Mouse (Mus musculus): Measurements from ENCODE around the gene Klhdc8b. TPM values are rescaled to one million over a fixed set of nuclear protein-coding genes. Genes with fewer than 3 reads are reported as not detected.

Klhdc8b gene
- polyA plus RNA-seq (2015; fragmentation: Nextera tagmentation; extraction: Ambion mirVana) = 46.3 and 48.3 TPM in 2 replicates

GRCm38 (mm10) chr9:108461181-108461631 is at the start of gene Klhdc8b:
Klhdc8b (minus strand) TSS chr9:108461581.

DNA sequence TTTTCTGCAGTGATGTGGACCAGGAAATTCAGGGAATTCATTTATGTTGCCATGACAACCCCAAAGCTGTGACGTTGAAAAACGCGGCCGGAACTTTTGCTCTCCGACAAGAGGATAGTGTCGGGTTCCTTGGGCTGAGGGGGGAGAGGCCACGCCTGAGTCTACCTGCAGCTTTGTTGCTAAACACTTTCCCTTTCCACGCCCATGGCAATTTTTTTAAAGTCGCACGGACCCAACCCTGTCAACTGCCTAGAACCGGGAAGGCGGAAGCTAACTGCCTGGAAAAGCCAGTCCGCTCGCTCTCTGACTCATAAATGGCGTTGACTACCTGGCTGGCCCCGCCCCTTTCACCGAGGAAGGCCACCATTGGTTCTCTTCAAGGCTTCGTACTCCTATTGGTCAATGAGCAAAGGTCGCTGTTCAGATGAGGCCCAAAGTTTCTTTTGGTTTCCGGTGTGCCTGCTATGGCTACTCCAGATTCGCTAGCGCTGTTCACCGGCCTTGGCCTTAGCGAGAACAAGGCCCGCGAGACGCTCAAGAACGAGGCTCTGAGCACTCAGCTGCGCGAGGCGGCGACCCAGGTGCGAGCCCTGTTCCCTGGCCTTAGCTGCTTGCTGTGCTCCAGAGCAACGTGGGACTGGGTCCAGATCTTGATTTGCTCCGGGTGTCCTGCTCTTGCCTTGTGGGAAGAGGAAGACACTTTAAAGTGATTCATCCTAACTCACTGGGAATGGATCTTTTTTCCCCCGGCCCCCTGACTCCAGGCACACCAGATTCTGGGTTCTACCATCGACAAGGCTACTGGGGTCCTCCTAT is 46.4 kb upstream of the Klhdc8b start, which contains the start of gene Qars:
Gene Qars, plus strand, starts transcription at position 88 of the 816 bp plus-strand sequence.

GRCm38 (mm10) chr9:108490559-108491285 is 29.3 kb upstream of the Klhdc8b start, which contains the start of gene Usp19:
Usp19 (plus strand) TSS chr9:108490602.

GRCm38 (mm10) chr9:108479721-108480351 is 18.5 kb upstream of the Klhdc8b start, which contains the start of gene Lamb2:
Lamb2 (plus strand) TSS chr9:108479736.

GRCm38 (mm10) chr9:108460319-108461178 is 832 bp downstream of the Klhdc8b start, which contains the start of gene Ccdc71:
Ccdc71 (plus strand) TSS chr9:108460527.

DNA sequence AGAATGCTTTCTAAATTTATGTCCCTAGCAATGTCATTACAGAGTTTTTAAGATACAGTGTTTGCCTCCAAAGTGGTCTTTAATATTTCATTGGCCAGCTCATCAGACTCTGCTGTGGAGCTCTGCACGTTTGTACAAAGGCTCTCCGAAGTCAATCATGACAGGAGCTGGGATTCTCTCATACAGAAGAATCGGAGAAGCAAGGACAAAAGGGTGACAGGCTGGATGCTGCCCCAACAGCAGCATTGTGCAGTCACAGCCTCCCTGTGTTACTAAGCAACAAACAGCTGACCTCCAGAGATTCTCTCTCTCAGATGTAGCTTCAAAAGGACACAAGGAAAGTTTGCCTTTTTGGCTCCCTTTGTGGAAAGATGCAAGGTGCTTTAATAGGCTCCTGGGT is 25.2 kb downstream of the Klhdc8b start, which contains the start of gene BC048562:
Gene BC048562, plus strand, starts transcription at position 301 of the 400 bp plus-strand sequence.

GRCm38 (mm10) chr9:108428384-108428783 is 33.0 kb downstream of the Klhdc8b start, which contains the start of gene Ccdc36:
Ccdc36 (minus strand) TSS chr9:108428484.

Other genes with a start within 250 kb of the Klhdc8b start
- gene Dag1, start 197.6 kb downstream of the Klhdc8b start, polyA plus RNA-seq (2015; fragmentation: Nextera tagmentation; extraction: Ambion mirVana) = 74.1 and 75.7 TPM in 2 replicates
- gene Nicn1, start 171.2 kb downstream of the Klhdc8b start, polyA plus RNA-seq (2015; fragmentation: Nextera tagmentation; extraction: Ambion mirVana) = 112 and 121 TPM in 2 replicates
- 30.6 and 33.3 TPM in 2 replicates for gene Amt, start 164.7 kb downstream of the Klhdc8b start, polyA plus RNA-seq (2015; fragmentation: Nextera tagmentation; extraction: Ambion mirVana)
- gene Rhoa, start 155.5 kb downstream of the Klhdc8b start, polyA plus RNA-seq (2015; fragmentation: Nextera tagmentation; extraction: Ambion mirVana) = 249 and 260 TPM in 2 replicates
- gene Tcta, start 155.4 kb downstream of the Klhdc8b start, polyA plus RNA-seq (2015; fragmentation: Nextera tagmentation; extraction: Ambion mirVana) = 69.9 and 77.0 TPM in 2 replicates
- gene Gpx1, start 122.7 kb downstream of the Klhdc8b start, polyA plus RNA-seq (2015; fragmentation: Nextera tagmentation; extraction: Ambion mirVana) = 433 and 522 TPM in 2 replicates
- 72.1 and 82.6 TPM in 2 replicates for gene Usp4, start 113.7 kb downstream of the Klhdc8b start, polyA plus RNA-seq (2015; fragmentation: Nextera tagmentation; extraction: Ambion mirVana)
- 0.32 and 1.1 TPM in 2 replicates for gene 1700102P08Rik, start 68.8 kb downstream of the Klhdc8b start, polyA plus RNA-seq (2015; fragmentation: Nextera tagmentation; extraction: Ambion mirVana)
- 1.4 and 1.6 TPM in 2 replicates for gene Ccdc36, start 33.1 kb downstream of the Klhdc8b start, polyA plus RNA-seq (2015; fragmentation: Nextera tagmentation; extraction: Ambion mirVana)
- not detected in 2 replicates for gene BC048562, start 25.1 kb downstream of the Klhdc8b start, polyA plus RNA-seq (2015; fragmentation: Nextera tagmentation; extraction: Ambion mirVana)
- gene Ccdc71, start 1.1 kb downstream of the Klhdc8b start, polyA plus RNA-seq (2015; fragmentation: Nextera tagmentation; extraction: Ambion mirVana) = 47.1 and 52.8 TPM in 2 replicates
- gene Lamb2, start 18.2 kb upstream of the Klhdc8b start, polyA plus RNA-seq (2015; fragmentation: Nextera tagmentation; extraction: Ambion mirVana) = 16.0 and 18.2 TPM in 2 replicates
- 47.0 and 53.7 TPM in 2 replicates for gene Usp19, start 29.0 kb upstream of the Klhdc8b start, polyA plus RNA-seq (2015; fragmentation: Nextera tagmentation; extraction: Ambion mirVana)
- 52.8 and 54.8 TPM in 2 replicates for gene Qars, start 46.1 kb upstream of the Klhdc8b start, polyA plus RNA-seq (2015; fragmentation: Nextera tagmentation; extraction: Ambion mirVana)
- gene Qrich1, start 55.2 kb upstream of the Klhdc8b start, polyA plus RNA-seq (2015; fragmentation: Nextera tagmentation; extraction: Ambion mirVana) = 74.5 and 75.7 TPM in 2 replicates
- 102 and 104 TPM in 2 replicates for gene Impdh2, start 98.7 kb upstream of the Klhdc8b start, polyA plus RNA-seq (2015; fragmentation: Nextera tagmentation; extraction: Ambion mirVana)
- 93.4 and 94.7 TPM in 2 replicates for gene Ndufaf3, start 105.9 kb upstream of the Klhdc8b start, polyA plus RNA-seq (2015; fragmentation: Nextera tagmentation; extraction: Ambion mirVana)
- gene Dalrd3, start 108.3 kb upstream of the Klhdc8b start, polyA plus RNA-seq (2015; fragmentation: Nextera tagmentation; extraction: Ambion mirVana) = 240 and 273 TPM in 2 replicates
- gene Wdr6, start 117.2 kb upstream of the Klhdc8b start, polyA plus RNA-seq (2015; fragmentation: Nextera tagmentation; extraction: Ambion mirVana) = 215 and 248 TPM in 2 replicates
- 48.8 and 51.4 TPM in 2 replicates for gene P4htm, start 136.1 kb upstream of the Klhdc8b start, polyA plus RNA-seq (2015; fragmentation: Nextera tagmentation; extraction: Ambion mirVana)
- 29.1 and 32.9 TPM in 2 replicates for gene Arih2, start 187.8 kb upstream of the Klhdc8b start, polyA plus RNA-seq (2015; fragmentation: Nextera tagmentation; extraction: Ambion mirVana)
- gene Slc25a20, start 200.5 kb upstream of the Klhdc8b start, polyA plus RNA-seq (2015; fragmentation: Nextera tagmentation; extraction: Ambion mirVana) = 46.2 and 46.9 TPM in 2 replicates
- gene Prkar2a, start 227.7 kb upstream of the Klhdc8b start, polyA plus RNA-seq (2015; fragmentation: Nextera tagmentation; extraction: Ambion mirVana) = 45.1 and 46.4 TPM in 2 replicates